Mouse (Mus musculus) intestine, embryonic 14.5 days (tissue): Measurements from ENCODE around the gene Tshz2. TPM values are rescaled to one million over a fixed set of nuclear protein-coding genes. Genes with fewer than 3 reads are reported as not detected.

ENCODE experiments used
- ATAC-seq: fragments of 200-750 bp; cut with Nextera tagmentation; replicated peaks from 2 replicates; pipeline ENCODE4 v1.8.0; 2017; ENCODE audit warnings: low read depth, moderate number of reproducible peaks, moderate TSS enrichment, moderate library complexity; ENCODE audit not compliant: low FRiP score, low TSS enrichment
- DNase-seq: peaks from one replicate; pipeline ENCODE4 v3.0.0-alpha.2; 2018; ENCODE audit warnings: low spot score
- H3K27ac ChIP-seq: fragments of 300-500 bp; sonication (generic); 2 replicates; pipeline ENCODE4 v1.5.1; 2014; ENCODE audit warnings: low read depth, mild to moderate bottlenecking, control low read depth
- H3K27me3 ChIP-seq: fragments of 300-500 bp; sonication (generic); replicated peaks from 2 replicates; pipeline ENCODE4 v1.6.1; 2014; ENCODE audit warnings: low read length, control low read depth; ENCODE audit not compliant: control insufficient read depth, insufficient read depth
- H3K36me3 ChIP-seq: fragments of 300-500 bp; sonication (generic); 2 replicates; pipeline ENCODE4 v1.6.1; 2014; ENCODE audit warnings: low read length, control low read depth; ENCODE audit not compliant: control insufficient read depth, insufficient read depth
- H3K4me1 ChIP-seq: fragments of 300-500 bp; sonication (generic); replicated peaks from 2 replicates; pipeline ENCODE4 v1.6.1; 2014; ENCODE audit warnings: low read length, control low read depth, mixed read lengths; ENCODE audit not compliant: control insufficient read depth, insufficient read depth
- H3K4me2 ChIP-seq: fragments of 300-500 bp; sonication (generic); 2 replicates; pipeline ENCODE4 v1.6.1; 2014; ENCODE audit warnings: low read length
- H3K4me3 ChIP-seq: fragments of 300-500 bp; sonication (generic); 2 replicates; pipeline ENCODE4 v1.5.1; 2014; ENCODE audit warnings: low read depth, low read length, control low read depth, mixed read lengths
- H3K9ac ChIP-seq: fragments of 300-500 bp; sonication (generic); 2 replicates; pipeline ENCODE4 v1.6.1; 2014; ENCODE audit warnings: mild to moderate bottlenecking, low read length
- H3K9me3 ChIP-seq: fragments of 300-500 bp; sonication (generic); 2 replicates; pipeline ENCODE4 v1.6.1; 2016; ENCODE audit warnings: low read length, control low read depth; ENCODE audit not compliant: control insufficient read depth
- WGBS: fragments of 180-500 bp; shearing (Covaris S2); extraction: QIAGEN DNeasy Blood & Tissue Kit; methylation state at CpG from one replicate; pipeline ENCODE4 v1.1.7; 2014; 5-methylcytosine and 5-hydroxymethylcytosine counted together
- polyA plus RNA-seq: library from polyadenylated mRNA; unstranded; fragments of >200 nt; fragmentation: Nextera tagmentation; extraction: Ambion mirVana; gene quantifications from 2 replicates; pipeline ENCODE4 v1.2.1, GENCODE M21; 2014

Tshz2 gene
- polyA plus RNA-seq, 1 experiment from 2014 or later, result 20.3 TPM

GRCm38 (mm10) chr2:169805545-169805944 is 172.7 kb downstream of the Tshz2 start:
- ATAC-seq (no peak), DNase-seq (no peak)
- Histone ChIP-seq H3K27ac (no peak overlapping the region), H3K4me2 (no peak overlapping the region), H3K36me3 (no peaks in the 10 kb centered on the region; the same call in 1 of the 2 replicates), H3K4me3 (no peak overlapping the region), H3K9ac (no peak overlapping the region), H3K27me3 (no peaks in the 10 kb centered on the region), H3K9me3 (no peaks in the 10 kb centered on the region), H3K4me1 (0 out of 2 replicates have a peak, but pooled peaks cover 3% of the 10 kb centered on the region)
- WGBS, result 86% methylated on average over 12 of the region's 12 CpGs

GRCm38 (mm10) chr2:169811589-169811988 is 178.8 kb downstream of the Tshz2 start:
- Histone ChIP-seq H3K27ac (no peak overlapping the region), H3K36me3 (no peaks in the 10 kb centered on the region), H3K4me1 (peaks cover 3% of the 10 kb centered on the region; the same call in 1 of the 2 replicates), H3K9ac (no peak overlapping the region), H3K9me3 (no peaks in the 10 kb centered on the region), H3K4me3 (no peak overlapping the region), H3K27me3 (no peaks in the 10 kb centered on the region), H3K4me2 (no peak overlapping the region)
- WGBS, result 76% methylated on average over 5 of the region's 5 CpGs
- no peak for DNase-seq
- no peak for ATAC-seq

DNA sequence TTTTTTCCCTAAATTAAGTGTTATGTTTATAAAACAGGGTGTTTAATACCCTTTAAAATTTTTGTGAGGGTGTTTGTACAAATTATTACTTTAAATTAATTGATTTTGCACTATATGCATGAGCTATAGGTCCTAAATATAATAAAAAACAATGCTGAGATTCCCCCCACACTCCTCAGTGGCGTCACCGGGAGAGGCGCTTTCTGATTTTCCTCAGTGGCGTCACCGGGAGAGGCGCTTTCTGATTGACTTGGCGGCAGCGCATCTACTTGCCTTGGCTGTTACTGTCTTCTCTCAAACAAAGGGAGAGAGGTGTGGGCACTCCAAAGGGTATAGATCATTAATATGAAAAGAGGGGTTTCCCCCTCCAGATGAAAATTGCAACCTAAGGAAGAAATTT is 179.2 kb downstream of the Tshz2 start:
- no peak overlapping the region for H3K27ac ChIP-seq
- no peaks in the 10 kb centered on the region for H3K27me3 ChIP-seq
- no peak for ATAC-seq
- H3K36me3 ChIP-seq, result no peaks in the 10 kb centered on the region
- no peak overlapping the region for H3K4me2 ChIP-seq
- no peaks in the 10 kb centered on the region for H3K9me3 ChIP-seq
- WGBS, result 95% methylated on average over 8 of the region's 8 CpGs
- no peak overlapping the region for H3K4me3 ChIP-seq
- DNase-seq, result no peak
- peaks cover 3% of the 10 kb centered on the region; the same call in 1 of the 2 replicates for H3K4me1 ChIP-seq
- H3K9ac ChIP-seq, result no peak overlapping the region

DNA sequence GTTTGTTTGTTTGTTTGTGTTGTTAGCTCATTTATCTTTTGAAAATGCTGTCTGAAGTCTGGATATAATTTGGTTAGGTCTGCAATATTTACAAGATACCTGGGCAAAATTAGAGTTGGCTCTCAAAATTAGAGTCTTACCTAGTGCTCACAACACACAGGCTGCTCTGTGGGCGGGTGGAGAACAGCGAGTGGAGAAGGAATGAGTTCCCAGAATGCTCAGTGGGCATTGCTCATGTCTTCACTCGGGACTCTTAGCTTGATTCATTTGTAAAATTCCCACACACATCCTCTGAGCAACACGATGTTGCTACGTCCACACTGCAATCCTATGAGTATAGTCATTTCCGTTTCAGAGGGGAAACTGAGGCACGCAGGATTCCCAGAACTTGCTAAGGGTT is 180.1 kb downstream of the Tshz2 start:
- DNase-seq (no peak), ATAC-seq (no peak)
- H3K4me3 ChIP-seq, result no peak overlapping the region
- no peaks in the 10 kb centered on the region for H3K9me3 ChIP-seq
- WGBS, result 87% methylated on average over 7 of the region's 7 CpGs
- H3K27me3 ChIP-seq, result no peaks in the 10 kb centered on the region
- no peak overlapping the region for H3K9ac ChIP-seq
- no peak overlapping the region for H3K4me2 ChIP-seq
- H3K36me3 ChIP-seq, result no peaks in the 10 kb centered on the region
- H3K27ac ChIP-seq, result no peak overlapping the region
- peaks cover 3% of the 10 kb centered on the region; the same call in 1 of the 2 replicates for H3K4me1 ChIP-seq

DNA sequence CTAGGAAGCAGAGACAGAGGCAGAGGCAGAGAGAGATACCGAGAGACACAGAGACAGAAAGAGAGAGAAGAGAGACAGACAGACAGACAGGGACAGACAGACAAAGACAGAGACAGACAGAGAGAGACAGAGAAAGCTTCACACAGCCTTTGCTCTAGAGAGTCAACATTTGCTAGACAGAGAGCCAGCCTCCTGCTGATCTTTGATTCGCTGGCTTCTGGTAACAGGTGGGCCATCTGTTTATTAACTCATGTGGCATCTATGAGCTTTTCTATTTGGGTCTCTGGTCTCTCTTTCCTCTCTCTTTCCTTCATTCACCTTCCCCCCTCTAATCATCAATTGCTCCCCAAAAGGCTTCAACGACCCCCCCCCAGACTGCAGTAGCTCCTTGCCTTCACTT is 181.5 kb downstream of the Tshz2 start:
- WGBS, result 86% methylated on average over 3 of the region's 3 CpGs
- no peaks in the 10 kb centered on the region for H3K36me3 ChIP-seq
- no peak overlapping the region for H3K4me3 ChIP-seq
- no peak overlapping the region for H3K9ac ChIP-seq
- DNase-seq (no peak), ATAC-seq (no peak)
- no peak overlapping the region for H3K27ac ChIP-seq
- no peaks in the 10 kb centered on the region for H3K27me3 ChIP-seq
- no peaks in the 10 kb centered on the region; the same call in 1 of the 2 replicates for H3K4me1 ChIP-seq
- H3K4me2 ChIP-seq, result no peak overlapping the region
- H3K9me3 ChIP-seq, result no peaks in the 10 kb centered on the region

DNA sequence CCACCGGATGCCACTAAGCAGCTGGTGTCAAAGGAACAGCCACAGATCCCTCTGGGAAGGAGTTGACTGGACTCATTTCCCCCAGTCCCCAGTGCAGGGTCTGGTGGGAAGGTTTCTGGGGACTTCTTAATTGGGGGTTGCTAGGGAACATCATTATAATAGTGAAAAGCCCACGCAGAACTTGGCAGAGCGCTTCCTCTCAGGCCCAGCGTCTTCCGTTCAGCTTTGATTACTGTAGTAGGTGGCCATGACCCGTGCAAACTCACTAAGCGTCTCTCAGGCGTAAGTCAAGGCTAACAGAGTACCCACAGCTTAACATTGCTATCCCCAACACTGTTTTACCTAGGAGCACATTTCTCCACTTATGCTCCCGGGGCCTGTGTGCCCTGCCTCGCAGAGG is 181.9 kb downstream of the Tshz2 start:
- Histone ChIP-seq H3K4me1 (no peaks in the 10 kb centered on the region; the same call in 1 of the 2 replicates), H3K27ac (no peak overlapping the region), H3K9me3 (no peaks in the 10 kb centered on the region), H3K4me2 (no peak overlapping the region), H3K36me3 (no peaks in the 10 kb centered on the region), H3K27me3 (no peaks in the 10 kb centered on the region), H3K4me3 (no peak overlapping the region), H3K9ac (no peak overlapping the region)
- ATAC-seq (no peak), DNase-seq (no peak)
- 73% methylated on average over 10 of the region's 10 CpGs for WGBS

- 92% methylated on average over 9 of the region's 9 CpGs for WGBS
- Histone ChIP-seq H3K9me3 (no peaks in the 10 kb centered on the region), H3K27ac (no peak overlapping the region), H3K36me3 (no peaks in the 10 kb centered on the region), H3K27me3 (no peaks in the 10 kb centered on the region), H3K4me3 (no peak overlapping the region), H3K4me1 (no peaks in the 10 kb centered on the region; the same call in 1 of the 2 replicates), H3K4me2 (no peak overlapping the region), H3K9ac (no peak overlapping the region)
- ATAC-seq, result no peak
- no peak for DNase-seq
Observed at GRCm38 (mm10) chr2:169821021-169821441, 188.2 kb downstream of the Tshz2 start.

DNA sequence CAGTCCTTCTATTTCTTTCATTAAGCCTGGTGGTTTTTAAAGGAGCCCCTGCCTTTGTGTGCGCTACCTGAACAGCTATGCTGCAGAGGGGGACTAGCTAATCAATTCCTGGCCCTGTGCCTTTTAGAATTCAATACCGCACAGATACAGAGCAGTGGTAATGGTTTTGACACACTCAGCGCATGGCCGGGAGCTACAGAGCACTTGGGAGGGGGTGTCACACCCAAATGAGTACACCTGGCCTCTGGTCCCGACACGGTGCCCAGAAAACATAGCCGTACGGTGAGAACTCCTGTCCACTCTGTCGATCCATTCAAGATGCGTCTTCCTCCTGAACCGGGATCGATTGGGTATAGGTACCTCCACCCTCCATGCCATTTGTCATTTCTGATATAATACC is 193.1 kb downstream of the Tshz2 start:
- H3K9ac ChIP-seq, result no peak overlapping the region
- H3K4me1 ChIP-seq, result 0 out of 2 replicates have a peak, but pooled peaks cover 11% of the 10 kb centered on the region
- no peaks in the 10 kb centered on the region for H3K27me3 ChIP-seq
- H3K4me3 ChIP-seq, result no peak overlapping the region
- H3K36me3 ChIP-seq, result no peaks in the 10 kb centered on the region
- WGBS, result 54% methylated on average over 12 of the region's 12 CpGs
- peak overlapping the region; percentile 23 for H3K4me2 ChIP-seq
- no peak for ATAC-seq
- H3K27ac ChIP-seq, result peak overlapping the region; percentile 57
- no peaks in the 10 kb centered on the region for H3K9me3 ChIP-seq
- DNase-seq, result no peak

DNA sequence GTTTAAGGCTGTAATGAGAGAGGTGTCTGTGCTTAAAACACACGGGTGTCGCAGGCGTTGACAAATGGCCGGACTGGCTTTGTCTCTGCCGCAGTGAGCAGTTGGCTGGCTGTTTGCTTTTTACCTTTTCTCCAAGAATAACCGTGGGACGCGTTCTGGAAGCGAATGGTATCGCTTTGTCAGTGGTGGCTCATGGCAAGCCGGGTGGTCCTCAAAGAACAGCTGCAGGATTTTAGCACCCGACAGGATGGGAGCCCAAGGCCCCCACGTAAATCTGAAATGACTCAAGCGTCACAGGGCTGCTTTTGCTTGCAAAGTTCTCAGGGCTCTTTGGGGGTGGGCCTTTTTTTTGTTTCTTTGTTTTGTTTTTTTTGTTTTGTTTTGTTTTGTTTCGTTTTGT is 193.5 kb downstream of the Tshz2 start:
- Histone ChIP-seq H3K36me3 (no peaks in the 10 kb centered on the region), H3K9ac (no peak overlapping the region), H3K4me1 (0 out of 2 replicates have a peak, but pooled peaks cover 11% of the 10 kb centered on the region), H3K4me3 (no peak overlapping the region), H3K27ac (peak overlapping the region; percentile 57), H3K4me2 (peak overlapping the region; percentile 23), H3K9me3 (no peaks in the 10 kb centered on the region), H3K27me3 (no peaks in the 10 kb centered on the region)
- no peak for ATAC-seq
- no peak for DNase-seq
- 28% methylated on average over 15 of the region's 15 CpGs for WGBS
